Mouse (Mus musculus) MEL (cell line): ENCODE measurements around the gene Zfp282. TPM values are rescaled to one million over a fixed set of nuclear protein-coding genes. Genes with fewer than 3 reads are reported as not detected.

Source experiments
- DNase-seq: peaks from one replicate; pipeline ENCODE4 v3.0.0; 2011; ENCODE audit warnings: low read depth, low spot score
- H3K27ac ChIP-seq: 2 replicates; pipeline ENCODE4 v1.5.1; 2012; ENCODE audit warnings: low read depth, mild to moderate bottlenecking, control low read depth, low read length, moderate library complexity; ENCODE audit not compliant: control insufficient read depth
- H3K27me3 ChIP-seq, 2 experiments: fragments of 150-350 bp in 1 of 2; sonication (generic) in 1 of 2; 2 replicates each; pipeline ENCODE4 v1.6.1; 2012; ENCODE audit warnings: low read length in 2 of 2, mild to moderate bottlenecking in 2 of 2, improper control_type of control experiment in 1 of 2, moderate library complexity in 1 of 2; ENCODE audit not compliant: insufficient read depth in 2 of 2, control insufficient read depth in 1 of 2
- H3K36me3 ChIP-seq, 2 experiments: 2 replicates each; pipeline ENCODE4 v1.6.1; 2012 to 2014; ENCODE audit warnings: low read length in 2 of 2, improper control_type of control experiment in 1 of 2, inconsistent platforms in 1 of 2, mild to moderate bottlenecking in 1 of 2; ENCODE audit not compliant: insufficient read depth in 2 of 2, control insufficient read depth in 1 of 2
- H3K4me1 ChIP-seq, 2 experiments: fragments of 150-350 bp in 1 of 2; sonication (generic) in 1 of 2; 2 replicates each; pipeline ENCODE4 v1.6.1; 2012; ENCODE audit warnings: low read length in 2 of 2, improper control_type of control experiment in 1 of 2, mild to moderate bottlenecking in 1 of 2; ENCODE audit not compliant: insufficient read depth in 2 of 2, control insufficient read depth in 1 of 2
- H3K4me3 ChIP-seq, 2 experiments: fragments of 150-350 bp in 1 of 2; sonication (generic) in 1 of 2; 2 replicates each; pipeline ENCODE4 v1.5.1; 2012; ENCODE audit warnings: low read depth in 2 of 2, low read length in 2 of 2, mild to moderate bottlenecking in 2 of 2, moderate library complexity in 2 of 2, control low read depth in 1 of 2, improper control_type of control experiment in 1 of 2; ENCODE audit not compliant: control insufficient read depth in 1 of 2, insufficient read depth in 1 of 2
- H3K79me2 ChIP-seq: 2 replicates; pipeline ENCODE4 v1.6.1; 2012; ENCODE audit warnings: mild to moderate bottlenecking, low read length, moderate library complexity; ENCODE audit not compliant: control insufficient read depth, poor library complexity, insufficient read depth
- H3K9ac ChIP-seq: 2 replicates; pipeline ENCODE4 v1.6.1; 2012; ENCODE audit warnings: low read depth, mild to moderate bottlenecking, control low read depth, low read length, moderate library complexity; ENCODE audit not compliant: control insufficient read depth, poor library complexity, severe bottlenecking
- H3K9me3 ChIP-seq: fragments of 150-350 bp; sonication (generic); replicated peaks from 2 replicates; pipeline ENCODE4 v1.6.1; 2012; ENCODE audit warnings: mild to moderate bottlenecking, low read length, improper control_type of control experiment, moderate library complexity; ENCODE audit not compliant: insufficient read depth
- BHLHE40 ChIP-seq: IDR thresholded peaks from 2 replicates; pipeline ENCODE4 v1.6.1; 2012; ENCODE audit warnings: low read depth, mild to moderate bottlenecking, inconsistent platforms, low read length, improper control_type of control experiment, borderline replicate concordance
- EP300 ChIP-seq, 2 experiments: IDR thresholded peaks; 2 replicates each; pipeline ENCODE4 v1.6.1; 2011; ENCODE audit warnings: improper control_type of control experiment in 2 of 2, low read length in 2 of 2, low read depth in 1 of 2, mild to moderate bottlenecking in 1 of 2
- GABPA ChIP-seq: IDR thresholded peaks from 2 replicates; pipeline ENCODE4 v1.6.1; 2012; ENCODE audit warnings: low read depth, mild to moderate bottlenecking, inconsistent platforms, low read length, improper control_type of control experiment, moderate library complexity
- HCFC1 ChIP-seq: IDR thresholded peaks from 2 replicates; pipeline ENCODE4 v1.6.1; 2012; ENCODE audit warnings: low read depth, mild to moderate bottlenecking, inconsistent platforms, low read length, improper control_type of control experiment, moderate library complexity
- JUND ChIP-seq: IDR thresholded peaks from 2 replicates; pipeline ENCODE4 v1.6.1; 2011; ENCODE audit warnings: low read depth, mild to moderate bottlenecking, improper control_type of control experiment, low read length
- MXI1 ChIP-seq: IDR thresholded peaks from 2 replicates; pipeline ENCODE4 v1.6.1; 2011; ENCODE audit warnings: mild to moderate bottlenecking, low read depth, low read length, improper control_type of control experiment
- MYB ChIP-seq: IDR thresholded peaks from 2 replicates; pipeline ENCODE4 v1.6.1; 2011; ENCODE audit warnings: mild to moderate bottlenecking, low read depth, low read length, improper control_type of control experiment
- NELFE ChIP-seq: IDR thresholded peaks from 2 replicates; pipeline ENCODE4 v1.6.1; 2011; ENCODE audit warnings: low read depth, low read length, improper control_type of control experiment
- POLR2A ChIP-seq, 2 experiments: IDR thresholded peaks; 2 replicates each; pipeline ENCODE4 v1.6.1; 2011 to 2012; ENCODE audit warnings: low read length in 2 of 2, mild to moderate bottlenecking in 2 of 2, control low read depth in 1 of 2, improper control_type of control experiment in 1 of 2, low read depth in 1 of 2, moderate library complexity in 1 of 2; ENCODE audit not compliant: control insufficient read depth in 1 of 2, insufficient read depth in 1 of 2, poor library complexity in 1 of 2
- POLR2AphosphoS2 ChIP-seq: IDR thresholded peaks from 2 replicates; pipeline ENCODE4 v1.6.1; 2011; ENCODE audit warnings: low read length, improper control_type of control experiment
- POLR2AphosphoS5 ChIP-seq: IDR thresholded peaks from 2 replicates; pipeline ENCODE4 v1.6.1; 2012; ENCODE audit warnings: low read depth, borderline replicate concordance, mild to moderate bottlenecking, inconsistent platforms, low read length, moderate library complexity, mixed read lengths
- RAD21 ChIP-seq: IDR thresholded peaks from 2 replicates; pipeline ENCODE4 v1.6.1; 2011; ENCODE audit warnings: mild to moderate bottlenecking, low read depth, low read length, improper control_type of control experiment
- RCOR1 ChIP-seq: IDR thresholded peaks from 2 replicates; pipeline ENCODE4 v1.6.1; 2012; ENCODE audit warnings: low read depth, mild to moderate bottlenecking, inconsistent platforms, low read length, improper control_type of control experiment
- SIN3A ChIP-seq: IDR thresholded peaks from 2 replicates; pipeline ENCODE4 v1.6.1; 2012; ENCODE audit warnings: low read length, improper control_type of control experiment, inconsistent platforms
- TBP ChIP-seq: IDR thresholded peaks from 2 replicates; pipeline ENCODE4 v1.8.0; 2011; ENCODE audit warnings: low read depth, low read length, improper control_type of control experiment
- TCF12 ChIP-seq: IDR thresholded peaks from 2 replicates; pipeline ENCODE4 v1.6.1; 2014; ENCODE audit warnings: low read depth, mild to moderate bottlenecking, inconsistent platforms, low read length, improper control_type of control experiment, moderate library complexity
- USF1 ChIP-seq: IDR thresholded peaks from 2 replicates; pipeline ENCODE4 v1.6.1; 2014; ENCODE audit warnings: low read depth, mild to moderate bottlenecking, inconsistent platforms, low read length, improper control_type of control experiment, moderate library complexity
- USF2 ChIP-seq, 2 experiments: IDR thresholded peaks; 2 replicates each; pipeline ENCODE4 v1.6.1; 2011 to 2012; ENCODE audit warnings: improper control_type of control experiment in 2 of 2, low read length in 2 of 2, borderline replicate concordance in 1 of 2, inconsistent platforms in 1 of 2, low read depth in 1 of 2, mild to moderate bottlenecking in 1 of 2; ENCODE audit not compliant: insufficient read depth in 1 of 2
- polyA plus RNA-seq, 2 experiments: library from polyadenylated mRNA; stranded (reverse) in 1 of 2; unstranded in 1 of 2; fragments of >175 nt in 1 of 2; fragments of >200 nt in 1 of 2; gene quantifications; 2 replicates each; pipeline versions ENCODE4 v1.2.1 to v1.2.4; 2012; ENCODE audit warnings: low replicate concordance in 2 of 2, low read depth in 1 of 2; ENCODE audit not compliant: insufficient read length in 2 of 2, insufficient read depth in 1 of 2, missing spikeins in 1 of 2
- total RNA-seq: library from RNA; depleted of rRNA; stranded (reverse); fragments of 300-350 nt; gene quantifications from 2 replicates; pipeline ENCODE4 v1.2.3, GENCODE M21; 2012

The Zfp282 gene
- total and polyA plus RNA-seq, 3 experiments: 8.2 to 13.8 TPM; not detected in 1

GRCm38 (mm10) chr6:47953191-47953726 is 76.3 kb downstream of the Zfp282 start, which contains the start of gene Zfp956:
Gene Zfp956, plus strand, starts transcription at chr6:47953390.
- Histone ChIP-seq H3K9ac (peak within 1 kb of the TSS; percentile 83), H3K36me3 (peaks cover 0 to 15% of the 10 kb centered on the region in 2 experiments; a peak in 2 of 4 replicates), H3K4me1 (peaks cover 3 to 13% of the 10 kb centered on the region in 2 experiments), H3K27me3 (no peaks in the 10 kb centered on the region), H3K4me3 (peak within 1 kb of the TSS; percentile 88 to 92), H3K27ac (peak within 1 kb of the TSS; percentile 69), H3K79me2 (peaks cover 16% of the 10 kb centered on the region), H3K9me3 (no peaks in the 10 kb centered on the region)
- peak; percentile 59; the same call in 1 of the 2 replicates for TF ChIP-seq SIN3A
- no peak for TF ChIP-seq RAD21
- TF ChIP-seq JUND: no peak
- 0 out of 2 replicates have a peak, but pooled peaks have one; percentile 79 for TF ChIP-seq POLR2AphosphoS5
- 0 out of 2 replicates have a peak, but pooled peaks have one; percentile 35 for TF ChIP-seq USF1
- peak; percentile 83 for TF ChIP-seq NELFE
- peak; percentile 73; the same call in 1 of the 2 replicates for TF ChIP-seq TBP
- TF ChIP-seq HCFC1: peak; percentile 29; the same call in 1 of the 2 replicates
- no peak for TF ChIP-seq RCOR1
- peak; percentile 67 for TF ChIP-seq MXI1
- peak; percentile 79 to 88 for TF ChIP-seq POLR2A (IDR thresholded peaks at IDR 0.05; ENCODE audit: control insufficient read depth in 1 of 2, insufficient read depth in 1 of 2, low read depth in 1 of 2, low read length in 2 of 2, poor library complexity in 1 of 2)
- no peak for TF ChIP-seq GABPA
- peak; percentile 70; the same call in 1 of the 2 replicates for TF ChIP-seq POLR2AphosphoS2
- TF ChIP-seq MYB: 0 out of 2 replicates have a peak, but pooled peaks have one; percentile 27
- 0 out of 4 replicates have a peak, but pooled peaks of 1 of the 2 experiments have one; percentile 8 for TF ChIP-seq EP300 (IDR thresholded peaks at IDR 0.05; ENCODE audit: low read depth in 1 of 2, low read length in 2 of 2)
- no peak for TF ChIP-seq USF2 (IDR thresholded peaks at IDR 0.05; ENCODE audit: borderline replicate concordance in 1 of 2, insufficient read depth in 1 of 2, low read depth in 1 of 2, low read length in 2 of 2)
- DNase-seq: peak; percentile 96

GRCm38 (mm10) chr6:47954425-47954824 is 77.4 kb downstream of the Zfp282 start:
- Histone ChIP-seq H3K9ac (peak overlapping the region; percentile 83), H3K27ac (peak overlapping the region; percentile 69; the same call in 1 of the 2 replicates), H3K79me2 (peaks cover 16% of the 10 kb centered on the region), H3K9me3 (no peaks in the 10 kb centered on the region), H3K4me1 (peaks cover 3 to 13% of the 10 kb centered on the region in 2 experiments), H3K27me3 (no peaks in the 10 kb centered on the region), H3K36me3 (peaks cover 2 to 15% of the 10 kb centered on the region in 2 experiments), H3K4me3 (peak overlapping the region; percentile 88 to 92)
- peak; percentile 48 for DNase-seq
- TF ChIP-seq SIN3A: 0 out of 2 replicates have a peak, but pooled peaks have one; percentile 15
- TF ChIP-seq BHLHE40: no peak
- TF ChIP-seq POLR2AphosphoS2: no peak
- 0 out of 2 replicates have a peak, but pooled peaks have one; percentile 22 for TF ChIP-seq RCOR1
- no peak for TF ChIP-seq RAD21
- TF ChIP-seq EP300 (IDR thresholded peaks at IDR 0.05; ENCODE audit: low read depth in 1 of 2, low read length in 2 of 2): peak; percentile 66 to 69
- TF ChIP-seq TCF12: 0 out of 2 replicates have a peak, but pooled peaks have one; percentile 25
